Mouse (Mus musculus): ENCODE results near the gene Rasd1. TPM values are rescaled to one million over a fixed set of nuclear protein-coding genes. Genes with fewer than 3 reads are reported as not detected.

The Rasd1 gene
- polyA plus RNA-seq, 1 experiment = not detected

GRCm38 (mm10) chr11:59941391-59941790, 23.4 kb downstream of the Rasd1 start:
- Histone ChIP-seq H3K4me1 (ENCODE audit: control insufficient read depth, insufficient read depth, low read length) (no peaks in the 10 kb centered on the region), H3K27ac (ENCODE audit: insufficient read depth, low read length) (no peak overlapping the region)
- TF ChIP-seq CTCF (IDR thresholded peaks at IDR 0.05; ENCODE audit: borderline replicate concordance, insufficient read depth, low read length) (no peak), POLR2A (IDR thresholded peaks at IDR 0.05; ENCODE audit: low read depth, low read length) (no peak)

DNA sequence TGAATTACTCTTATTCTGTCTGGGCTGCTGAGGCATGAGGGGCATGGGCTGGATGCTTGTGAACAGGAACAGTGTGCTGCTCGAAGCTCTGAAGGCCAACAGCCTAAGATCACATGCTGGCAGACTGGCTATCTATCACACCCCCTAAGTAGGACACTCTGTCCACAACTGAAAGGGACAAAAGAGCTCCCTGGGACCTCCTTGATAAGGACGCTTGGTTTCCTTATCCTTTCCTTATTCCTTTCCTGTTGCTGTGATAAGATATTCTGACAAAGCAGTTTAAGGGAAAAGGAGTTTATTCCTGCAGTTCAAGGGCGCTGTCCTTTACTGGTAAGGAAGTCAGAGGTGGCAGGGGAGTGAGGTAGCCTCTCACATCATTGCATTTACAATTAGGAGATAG, 24.1 kb downstream of the Rasd1 start:
- TF ChIP-seq POLR2A (IDR thresholded peaks at IDR 0.05; ENCODE audit: low read depth, low read length) (no peak), CTCF (IDR thresholded peaks at IDR 0.05; ENCODE audit: borderline replicate concordance, insufficient read depth, low read length) (no peak)
- H3K27ac ChIP-seq (ENCODE audit: insufficient read depth, low read length) = no peak overlapping the region
- H3K4me1 ChIP-seq (ENCODE audit: control insufficient read depth, insufficient read depth, low read length) = no peaks in the 10 kb centered on the region
- H3K4me3 ChIP-seq (ENCODE audit: insufficient read depth, low read length) = no peak overlapping the region

More at GRCm38 (mm10) chr11:59941391-59941790, 23.4 kb downstream of the Rasd1 start:
- no peak overlapping the region for H3K4me3 ChIP-seq (ENCODE audit: insufficient read depth, low read length)

- Histone ChIP-seq H3K4me1 (ENCODE audit: control insufficient read depth, insufficient read depth, low read length) (no peaks in the 10 kb centered on the region), H3K4me3 (ENCODE audit: insufficient read depth, low read length) (no peak overlapping the region), H3K27ac (ENCODE audit: insufficient read depth, low read length) (no peak overlapping the region)
- no peak for TF ChIP-seq CTCF (IDR thresholded peaks at IDR 0.05; ENCODE audit: borderline replicate concordance, insufficient read depth, low read length)
- TF ChIP-seq POLR2A (IDR thresholded peaks at IDR 0.05; ENCODE audit: low read depth, low read length) = no peak
Observed at GRCm38 (mm10) chr11:59939821-59940220, 24.9 kb downstream of the Rasd1 start.

- H3K27ac ChIP-seq (ENCODE audit: insufficient read depth, low read length) = no peak overlapping the region
- H3K4me1 ChIP-seq (ENCODE audit: control insufficient read depth, insufficient read depth, low read length) = no peaks in the 10 kb centered on the region
- no peak overlapping the region for H3K4me3 ChIP-seq (ENCODE audit: insufficient read depth, low read length)
- TF ChIP-seq POLR2A (IDR thresholded peaks at IDR 0.05; ENCODE audit: low read depth, low read length) (no peak), CTCF (IDR thresholded peaks at IDR 0.05; ENCODE audit: borderline replicate concordance, insufficient read depth, low read length) (no peak)
Observed at GRCm38 (mm10) chr11:59937615-59938014, 27.1 kb downstream of the Rasd1 start.

GRCm38 (mm10) chr11:59937023-59937422, 27.7 kb downstream of the Rasd1 start:
- no peaks in the 10 kb centered on the region for H3K4me1 ChIP-seq (ENCODE audit: control insufficient read depth, insufficient read depth, low read length)
- TF ChIP-seq POLR2A (IDR thresholded peaks at IDR 0.05; ENCODE audit: low read depth, low read length) (no peak), CTCF (IDR thresholded peaks at IDR 0.05; ENCODE audit: borderline replicate concordance, insufficient read depth, low read length) (no peak)

DNA sequence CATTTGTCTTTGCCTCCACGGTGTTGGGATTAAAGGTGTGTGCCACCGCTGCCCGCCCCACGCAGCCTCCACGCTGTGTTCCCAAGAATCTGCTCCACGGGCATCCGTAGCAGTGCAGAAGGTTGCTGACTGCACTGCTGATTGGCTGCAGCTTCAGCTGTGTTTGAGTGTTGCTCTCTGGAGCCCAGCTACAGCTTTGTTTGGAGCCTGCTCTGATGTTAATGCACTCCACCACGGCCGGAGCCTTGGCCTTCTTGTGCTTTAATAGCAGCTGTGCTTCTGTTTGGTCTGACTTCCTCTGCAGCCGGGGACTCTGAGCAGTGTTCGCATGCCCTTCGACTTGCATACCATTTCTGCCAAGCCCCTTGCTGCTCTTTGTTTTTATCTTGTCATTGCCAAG, 30.8 kb downstream of the Rasd1 start:
- Histone ChIP-seq H3K4me1 (ENCODE audit: control insufficient read depth, insufficient read depth, low read length) (no peaks in the 10 kb centered on the region), H3K27ac (ENCODE audit: insufficient read depth, low read length) (no peak overlapping the region), H3K4me3 (ENCODE audit: insufficient read depth, low read length) (no peak overlapping the region)
- no peak for TF ChIP-seq CTCF (IDR thresholded peaks at IDR 0.05; ENCODE audit: borderline replicate concordance, insufficient read depth, low read length)

More at GRCm38 (mm10) chr11:59937023-59937422, 27.7 kb downstream of the Rasd1 start:
- Histone ChIP-seq H3K27ac (ENCODE audit: insufficient read depth, low read length) (no peak overlapping the region), H3K4me3 (ENCODE audit: insufficient read depth, low read length) (no peak overlapping the region)

DNA sequence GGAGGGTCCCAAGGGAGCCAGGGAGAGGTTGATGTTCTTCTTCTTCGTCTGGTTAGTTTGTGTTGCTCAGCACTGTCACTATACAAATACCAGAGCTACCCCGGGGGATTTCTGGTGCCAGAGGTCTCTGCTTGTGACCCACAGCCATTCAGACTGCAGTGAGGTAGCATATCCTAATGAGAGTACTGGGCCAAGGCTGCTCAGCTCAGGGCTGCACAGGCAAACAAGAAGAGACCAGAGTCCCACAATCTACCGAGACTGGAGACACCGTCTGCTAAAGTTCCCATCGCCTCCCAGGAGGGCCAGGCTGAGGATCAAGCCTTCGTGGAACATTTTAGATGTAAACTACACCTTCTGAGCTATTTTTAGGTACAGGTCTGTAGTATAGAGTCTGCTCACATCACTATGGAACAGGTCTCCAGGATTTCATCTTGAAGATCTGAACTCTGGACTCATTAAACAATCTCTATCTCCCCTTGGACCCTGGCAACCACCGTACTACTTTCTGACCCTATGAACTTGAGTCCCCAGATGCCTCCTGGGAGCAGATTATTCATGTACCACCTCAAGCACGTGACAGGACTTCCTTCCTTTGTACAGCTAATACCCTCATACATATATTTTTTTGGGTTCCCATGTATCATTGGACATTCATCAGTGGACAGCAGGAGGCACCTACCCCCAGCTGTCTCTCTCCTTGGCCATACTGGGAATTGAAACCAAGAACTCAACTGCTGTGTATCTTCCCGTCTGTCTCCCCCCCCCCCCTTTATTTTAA, 32.0 kb downstream of the Rasd1 start:
- Histone ChIP-seq H3K27ac (ENCODE audit: insufficient read depth, low read length) (no peak overlapping the region), H3K4me3 (ENCODE audit: insufficient read depth, low read length) (no peak overlapping the region), H3K4me1 (ENCODE audit: control insufficient read depth, insufficient read depth, low read length) (no peaks in the 10 kb centered on the region)
- TF ChIP-seq POLR2A (IDR thresholded peaks at IDR 0.05; ENCODE audit: low read depth, low read length) = no peak
- no peak for TF ChIP-seq CTCF (IDR thresholded peaks at IDR 0.05; ENCODE audit: borderline replicate concordance, insufficient read depth, low read length)

DNA sequence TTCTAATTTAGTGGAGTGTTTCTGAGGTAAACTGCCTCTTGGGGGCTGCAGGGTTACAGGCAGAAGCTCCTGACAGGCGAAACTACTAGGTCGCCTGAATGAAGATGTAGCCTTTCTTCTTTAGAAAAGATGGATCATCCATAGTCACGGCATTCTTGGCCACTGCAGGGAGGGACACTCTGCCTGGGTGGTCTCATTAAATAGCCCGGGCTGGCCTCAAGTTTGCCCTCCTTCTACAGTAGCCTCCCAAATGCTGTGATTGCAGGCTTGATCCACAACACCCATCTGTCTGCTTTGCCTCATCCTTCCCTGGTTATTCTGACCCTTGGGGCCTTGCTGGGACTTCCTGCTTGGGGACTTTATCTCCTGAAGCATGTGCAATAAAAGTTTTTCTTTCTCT, 34.7 kb downstream of the Rasd1 start:
- no peak overlapping the region for H3K27ac ChIP-seq (ENCODE audit: insufficient read depth, low read length)
- TF ChIP-seq CTCF (IDR thresholded peaks at IDR 0.05; ENCODE audit: borderline replicate concordance, insufficient read depth, low read length) = no peak
- TF ChIP-seq POLR2A (IDR thresholded peaks at IDR 0.05; ENCODE audit: low read depth, low read length) = no peak
- H3K4me3 ChIP-seq (ENCODE audit: insufficient read depth, low read length) = no peak overlapping the region
- H3K4me1 ChIP-seq (ENCODE audit: control insufficient read depth, insufficient read depth, low read length) = no peaks in the 10 kb centered on the region

- no peak overlapping the region for H3K27ac ChIP-seq (ENCODE audit: insufficient read depth, low read length)
- TF ChIP-seq CTCF (IDR thresholded peaks at IDR 0.05; ENCODE audit: borderline replicate concordance, insufficient read depth, low read length) = no peak
- H3K4me1 ChIP-seq (ENCODE audit: control insufficient read depth, insufficient read depth, low read length) = no peaks in the 10 kb centered on the region
- no peak overlapping the region for H3K4me3 ChIP-seq (ENCODE audit: insufficient read depth, low read length)
Observed at GRCm38 (mm10) chr11:59921265-59921664, 43.5 kb downstream of the Rasd1 start.

GRCm38 (mm10) chr11:59920331-59920730, 44.4 kb downstream of the Rasd1 start:
- Histone ChIP-seq H3K4me3 (ENCODE audit: insufficient read depth, low read length) (no peak overlapping the region), H3K4me1 (ENCODE audit: control insufficient read depth, insufficient read depth, low read length) (no peaks in the 10 kb centered on the region), H3K27ac (ENCODE audit: insufficient read depth, low read length) (no peak overlapping the region)
- TF ChIP-seq CTCF (IDR thresholded peaks at IDR 0.05; ENCODE audit: borderline replicate concordance, insufficient read depth, low read length) (no peak), POLR2A (IDR thresholded peaks at IDR 0.05; ENCODE audit: low read depth, low read length) (no peak)
